Mouse (Mus musculus): ENCODE measurements around the gene Bbs9. TPM values are rescaled to one million over a fixed set of nuclear protein-coding genes. Genes with fewer than 3 reads are reported as not detected.

Gene Bbs9
- total RNA-seq, 1 experiment from 2014 or later, result 27.1 TPM

DNA sequence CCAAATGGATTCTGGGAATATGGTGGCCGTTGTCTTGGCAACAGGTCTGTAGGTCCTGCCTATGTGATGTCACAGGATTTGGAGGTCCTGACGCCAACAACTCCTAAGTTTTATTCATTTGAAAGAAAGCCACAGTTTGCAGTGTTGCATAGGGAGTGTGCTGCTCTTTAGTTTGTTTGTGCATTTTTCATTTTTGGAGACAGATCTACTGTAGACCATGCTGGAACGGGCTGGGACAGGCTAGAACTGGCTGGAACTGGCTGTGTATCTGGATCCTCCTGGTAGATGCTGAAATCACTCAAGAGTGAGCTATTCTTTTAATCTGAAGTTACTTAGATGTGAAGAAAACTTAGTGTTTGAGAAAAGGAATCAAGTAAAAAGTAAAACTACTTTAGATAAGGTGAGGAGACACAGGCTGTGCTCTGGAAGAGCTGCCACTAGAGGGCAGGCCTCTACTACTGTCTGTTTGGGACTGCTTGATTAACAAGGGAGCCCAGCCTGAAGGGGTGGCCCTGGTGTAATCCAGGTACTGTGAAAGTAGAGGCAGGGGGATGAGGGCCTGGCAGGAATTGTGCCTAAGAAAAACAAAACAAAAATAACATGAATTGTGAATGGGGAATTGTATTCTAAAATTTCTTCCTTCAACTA lies 43.0 kb downstream of the Bbs9 start:
- 0 out of 2 replicates have a peak, but pooled peaks have one; percentile 41 for ATAC-seq (ENCODE audit: extremely low read depth, insufficient number of reproducible peaks, low FRiP score, poor library complexity, severe bottlenecking)

DNA sequence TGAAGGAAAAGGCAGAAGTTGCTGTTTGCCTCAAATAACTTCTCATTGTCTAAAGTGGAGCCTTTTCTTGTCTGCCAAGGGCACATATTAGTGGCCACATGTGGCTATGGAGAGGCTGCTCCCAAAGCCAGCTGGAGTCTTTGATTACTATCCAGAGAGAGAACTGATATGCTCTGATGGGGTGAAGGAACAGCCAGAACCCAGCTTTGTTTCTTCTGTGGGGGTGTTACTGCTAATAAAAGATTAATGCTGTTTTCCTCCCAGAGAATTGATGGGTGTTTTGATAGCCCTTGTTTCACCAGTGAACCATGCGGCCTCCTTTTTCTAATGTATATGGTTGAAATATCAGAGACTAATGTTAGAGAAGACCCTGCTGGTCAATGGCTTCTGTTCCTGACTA lies 47.9 kb downstream of the Bbs9 start:
- no peak for ATAC-seq (ENCODE audit: extremely low read depth, insufficient number of reproducible peaks, low FRiP score, poor library complexity, severe bottlenecking)

DNA sequence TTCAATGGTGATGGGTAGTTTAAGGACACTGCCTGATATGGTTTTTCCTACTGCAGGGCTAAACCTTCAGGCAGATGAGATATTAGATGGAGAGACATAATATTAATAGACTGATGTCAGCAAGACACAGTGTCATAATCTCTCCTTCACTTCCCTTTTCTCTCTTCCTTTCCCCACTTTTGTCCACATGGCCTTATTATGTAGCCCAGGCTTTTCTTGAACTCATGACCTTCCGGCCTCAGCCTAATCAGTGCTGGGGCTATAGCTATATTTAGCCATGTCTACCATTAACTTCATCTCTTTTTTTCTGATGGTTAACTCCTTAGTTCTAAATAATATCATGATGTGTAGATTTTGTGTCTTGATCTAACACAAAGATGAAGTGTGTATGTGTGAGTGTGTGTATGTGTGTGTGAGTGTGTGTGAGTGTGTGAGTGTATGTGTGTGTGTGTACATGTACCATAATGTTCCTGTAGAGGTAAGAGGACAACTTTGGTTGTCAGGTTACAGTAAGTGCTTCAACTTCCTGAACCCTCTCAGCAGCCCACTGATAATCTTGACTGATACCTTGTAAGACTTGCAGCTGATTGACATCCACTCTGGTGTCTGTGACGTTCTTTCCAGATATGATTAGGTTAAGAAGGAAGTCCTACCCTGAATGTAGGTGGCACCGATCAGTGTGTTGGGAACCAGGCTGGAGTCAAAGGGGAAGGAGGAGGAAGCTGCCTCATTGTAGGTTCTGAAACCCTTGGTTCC lies 55.4 kb downstream of the Bbs9 start:
- ATAC-seq (ENCODE audit: extremely low read depth, insufficient number of reproducible peaks, low FRiP score, poor library complexity, severe bottlenecking), result no peak

DNA sequence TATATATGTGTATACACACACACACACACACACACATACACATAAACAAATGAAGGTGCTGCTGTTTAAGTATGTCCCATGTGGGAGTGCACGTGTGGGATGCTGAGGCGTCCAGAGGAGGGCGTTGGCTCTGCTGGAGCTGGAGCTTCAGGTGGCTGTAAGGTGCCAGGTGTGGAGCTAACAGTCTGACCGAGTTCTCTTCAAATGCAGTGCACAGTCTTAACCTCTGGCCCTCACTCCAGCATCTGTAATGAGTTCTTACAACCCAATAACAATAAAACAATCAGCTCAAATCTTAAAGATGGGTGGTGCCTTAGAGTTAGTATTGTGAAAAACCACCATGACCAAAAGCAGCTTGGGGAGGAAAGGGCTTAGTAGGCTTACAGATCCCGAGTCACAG lies 56.6 kb downstream of the Bbs9 start:
- no peak for ATAC-seq (ENCODE audit: extremely low read depth, insufficient number of reproducible peaks, low FRiP score, poor library complexity, severe bottlenecking)

DNA sequence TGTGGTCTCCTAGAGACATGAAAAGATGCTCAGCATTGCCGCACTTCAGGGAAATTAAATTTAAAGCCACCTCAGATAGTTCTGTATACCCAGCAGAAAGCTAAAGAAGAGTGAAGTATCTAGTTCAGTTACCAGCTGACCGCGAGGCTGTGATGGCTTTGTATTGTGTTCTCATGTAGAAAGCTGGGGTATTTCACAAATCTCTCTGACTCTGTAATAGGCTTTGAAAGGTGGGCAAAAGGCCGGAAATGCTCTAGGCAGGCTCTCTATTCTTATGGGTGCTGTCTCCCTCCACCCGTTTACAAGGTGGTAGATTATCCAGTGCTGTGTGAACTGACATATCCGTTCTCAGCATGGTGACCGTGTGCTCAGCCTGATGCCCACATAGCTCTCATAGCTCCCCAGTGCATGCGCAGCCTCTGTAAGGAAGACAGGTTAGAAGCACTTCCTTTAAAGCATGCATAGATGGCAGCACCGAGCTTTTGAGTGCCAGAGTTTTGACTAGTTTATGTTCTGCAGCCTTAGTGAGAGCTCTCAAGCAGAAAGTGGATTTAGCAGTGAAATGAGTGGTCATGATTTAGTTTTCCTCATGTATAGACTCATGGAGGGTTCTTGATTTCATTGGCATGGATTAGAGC lies 57.4 kb downstream of the Bbs9 start:
- ATAC-seq (ENCODE audit: extremely low read depth, insufficient number of reproducible peaks, low FRiP score, poor library complexity, severe bottlenecking), result 0 out of 2 replicates have a peak, but pooled peaks have one; percentile 19

DNA sequence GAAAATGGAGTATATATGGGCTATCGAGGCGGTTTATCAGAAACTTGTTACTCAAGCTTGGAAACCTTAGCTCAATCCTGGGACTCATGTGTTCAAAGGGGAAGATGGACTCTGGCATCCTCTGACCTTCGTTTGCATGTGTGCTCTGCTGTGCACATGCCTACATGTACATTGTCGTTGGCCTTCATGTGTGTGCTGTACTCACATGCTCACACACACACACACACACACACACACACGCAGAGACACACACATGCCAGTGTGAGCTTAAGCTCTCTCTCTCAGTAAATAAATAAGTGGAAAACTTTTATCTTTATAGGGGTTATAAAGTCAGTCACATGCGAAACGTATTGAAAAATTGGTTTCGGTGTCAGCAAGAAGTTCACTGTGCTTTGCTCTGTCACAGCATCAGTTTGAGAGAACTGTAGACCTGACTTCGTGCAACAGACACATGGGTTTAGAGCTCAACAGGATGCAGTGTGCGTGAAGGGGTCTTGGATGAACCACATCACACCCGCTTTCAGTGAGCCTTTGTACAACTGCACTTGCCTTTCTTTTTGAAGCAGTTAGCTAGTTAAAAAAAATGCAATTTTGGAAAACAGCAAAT lies 62.4 kb downstream of the Bbs9 start:
- no peak for ATAC-seq (ENCODE audit: extremely low read depth, insufficient number of reproducible peaks, low FRiP score, poor library complexity, severe bottlenecking)

DNA sequence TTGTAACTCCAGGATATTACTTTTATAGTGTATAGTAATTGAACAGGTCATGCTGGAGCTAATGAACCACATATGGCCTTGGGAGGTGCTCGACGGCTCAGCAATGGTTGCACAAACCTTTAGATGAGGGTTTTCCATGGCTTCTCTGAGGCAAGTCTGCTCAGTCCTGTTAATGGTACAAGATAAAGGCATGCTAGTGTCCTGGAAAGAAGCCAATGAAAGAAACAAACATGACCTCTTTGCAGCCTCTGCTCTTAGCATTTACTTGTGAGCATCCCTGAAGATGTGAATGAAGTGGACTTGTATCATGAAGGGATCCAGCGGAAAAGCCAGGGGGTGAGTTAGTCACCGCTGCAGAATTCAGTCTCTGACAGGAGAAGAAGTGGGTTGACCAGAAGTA lies 64.0 kb downstream of the Bbs9 start:
- ATAC-seq (ENCODE audit: extremely low read depth, insufficient number of reproducible peaks, low FRiP score, poor library complexity, severe bottlenecking), result no peak

DNA sequence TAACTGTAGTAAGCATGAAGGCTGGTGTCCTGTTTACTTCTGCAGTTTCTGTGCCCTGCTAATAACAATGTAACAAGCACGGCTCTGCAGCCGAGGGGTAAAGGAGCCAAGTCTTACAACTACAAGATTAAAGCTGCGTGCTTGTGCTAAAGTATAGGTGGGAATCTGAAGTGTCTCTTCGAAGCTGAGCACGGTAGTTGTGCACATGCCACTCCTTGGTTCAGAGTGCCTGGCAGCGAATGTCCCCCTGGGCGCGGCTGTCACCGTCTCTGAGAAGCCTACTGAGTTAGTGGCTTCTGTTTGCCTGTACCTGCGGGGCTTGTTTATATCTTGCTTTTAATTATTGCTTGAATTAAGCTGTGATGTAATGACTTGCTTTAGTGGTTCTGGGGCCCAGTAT lies 65.6 kb downstream of the Bbs9 start:
- ATAC-seq (ENCODE audit: extremely low read depth, insufficient number of reproducible peaks, low FRiP score, poor library complexity, severe bottlenecking), result no peak

DNA sequence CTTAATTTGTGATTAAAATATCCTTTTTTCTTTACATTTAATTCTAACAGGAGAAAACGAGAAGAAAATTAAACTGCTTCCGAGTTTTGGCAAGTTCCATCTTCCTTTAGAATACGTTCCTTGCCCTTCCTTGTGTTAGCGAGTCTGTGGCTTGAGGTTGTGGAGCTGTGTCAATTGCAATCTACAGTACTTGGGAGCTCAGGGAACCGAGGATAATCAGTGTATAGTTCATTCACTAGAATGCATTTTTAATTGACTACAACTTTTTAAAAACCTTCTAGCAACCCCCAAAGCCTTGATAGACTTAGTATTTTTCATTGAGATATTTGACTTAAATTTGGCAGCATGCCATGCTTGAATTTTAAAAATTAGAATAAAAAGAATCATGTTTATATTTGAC lies 68.0 kb downstream of the Bbs9 start:
- no peak for ATAC-seq (ENCODE audit: extremely low read depth, insufficient number of reproducible peaks, low FRiP score, poor library complexity, severe bottlenecking)

DNA sequence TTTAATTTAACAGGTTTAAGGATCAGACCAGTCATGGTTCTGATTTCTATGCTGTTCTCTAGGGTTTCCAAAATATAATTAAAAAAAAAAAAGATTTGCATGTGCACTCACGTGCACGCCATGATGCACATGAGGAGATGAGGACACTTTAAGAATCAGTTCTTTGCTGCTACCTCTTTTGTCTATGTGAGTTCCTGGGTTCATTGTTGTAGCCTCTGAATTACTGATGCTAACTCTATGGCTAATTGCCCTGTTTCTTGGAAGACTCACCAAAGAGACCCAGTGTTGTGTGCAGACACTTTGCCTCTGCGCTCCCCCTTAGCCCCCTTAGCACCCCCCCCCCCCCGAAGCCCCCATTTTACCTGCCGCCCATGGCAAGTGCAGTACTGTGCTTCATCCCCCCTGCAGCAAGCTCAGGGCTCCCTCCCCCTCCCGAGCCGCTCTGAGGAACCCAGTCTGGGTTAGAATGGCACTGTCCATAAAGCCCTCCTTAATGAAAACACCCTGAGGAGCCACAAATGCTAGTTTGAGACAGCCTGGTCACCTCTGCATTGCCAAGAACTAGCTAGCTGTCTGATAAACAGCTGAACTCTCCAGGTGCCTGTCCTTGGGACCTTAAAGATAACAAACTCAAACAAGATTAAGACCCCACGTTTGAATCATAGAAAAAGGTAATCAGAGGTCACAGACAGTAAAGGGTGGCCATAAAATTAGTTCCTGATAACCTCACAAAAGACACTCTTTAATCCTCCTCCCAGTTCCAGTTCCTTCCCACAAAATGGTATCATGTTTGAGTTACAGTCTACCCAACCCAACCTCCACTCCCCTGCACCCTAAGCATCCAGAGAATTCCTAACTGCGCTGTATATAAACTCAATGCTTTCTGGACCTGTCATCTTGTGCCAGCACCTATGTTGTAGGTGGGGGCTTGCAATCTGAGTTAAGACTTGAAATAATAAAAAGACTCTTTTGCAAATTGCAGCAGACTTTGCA lies 69.1 kb downstream of the Bbs9 start:
- no peak for ATAC-seq (ENCODE audit: extremely low read depth, insufficient number of reproducible peaks, low FRiP score, poor library complexity, severe bottlenecking)

DNA sequence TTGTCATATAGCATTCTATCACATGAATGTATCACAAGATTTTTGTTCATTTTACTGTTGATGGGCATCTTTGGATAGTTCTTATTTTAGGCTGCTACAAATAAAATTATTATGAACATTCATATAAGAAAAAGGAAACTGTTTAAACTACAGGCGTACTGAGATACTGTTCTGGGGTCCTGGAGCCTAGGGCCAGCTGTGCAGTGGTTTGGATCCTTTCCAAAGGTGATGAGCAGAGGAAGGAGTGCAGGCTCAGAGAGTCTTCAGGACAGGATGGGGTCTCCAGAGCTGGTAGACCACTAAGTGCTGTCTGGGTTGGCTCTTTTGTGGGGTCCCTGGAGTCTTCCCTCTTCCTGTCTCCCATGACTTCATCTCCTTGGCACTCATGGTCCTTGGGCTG lies 75.8 kb downstream of the Bbs9 start:
- no peak for ATAC-seq (ENCODE audit: extremely low read depth, insufficient number of reproducible peaks, low FRiP score, poor library complexity, severe bottlenecking)

DNA sequence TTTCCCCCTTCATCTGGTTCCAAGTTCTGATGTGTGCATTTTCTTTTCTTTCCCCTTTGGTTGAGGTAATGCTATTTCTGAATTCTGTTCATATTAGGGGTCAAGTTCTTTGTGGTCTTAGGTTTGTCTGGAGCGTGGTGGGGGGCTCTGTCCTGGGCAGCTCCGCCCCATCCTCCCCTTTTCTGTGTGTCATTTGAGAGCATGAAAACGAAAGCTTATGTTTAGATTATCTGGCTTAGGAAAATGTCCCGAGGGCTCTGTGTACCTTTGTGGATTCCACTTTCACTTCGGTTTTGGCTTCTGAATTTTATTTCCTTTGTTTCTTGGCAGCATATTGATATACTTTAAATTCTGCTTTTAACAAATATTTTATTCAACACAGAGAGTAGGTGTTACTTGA lies 80.6 kb downstream of the Bbs9 start:
- no peak for ATAC-seq (ENCODE audit: extremely low read depth, insufficient number of reproducible peaks, low FRiP score, poor library complexity, severe bottlenecking)

DNA sequence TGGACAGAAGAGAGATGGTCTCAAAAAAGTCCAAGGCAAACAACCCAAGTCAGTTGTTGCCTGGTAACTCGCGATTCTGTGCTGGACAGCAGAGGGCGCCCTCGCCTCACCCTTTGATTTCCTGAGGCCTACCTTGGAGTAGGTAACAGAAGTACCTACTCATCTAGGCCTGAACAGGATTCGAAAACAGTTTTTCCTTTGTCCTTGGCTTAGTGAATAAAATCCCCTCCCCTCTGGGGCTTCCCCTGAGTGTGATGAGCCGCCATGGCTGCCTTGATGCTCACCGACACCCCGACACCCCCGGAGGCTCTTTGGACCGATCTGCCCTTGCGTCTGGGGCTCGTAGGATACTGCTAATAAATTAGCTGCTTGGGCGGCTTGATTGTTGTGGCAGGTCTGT lies 82.0 kb downstream of the Bbs9 start:
- ATAC-seq (ENCODE audit: extremely low read depth, insufficient number of reproducible peaks, low FRiP score, poor library complexity, severe bottlenecking), result peak; percentile 51; the same call in 1 of the 2 replicates

DNA sequence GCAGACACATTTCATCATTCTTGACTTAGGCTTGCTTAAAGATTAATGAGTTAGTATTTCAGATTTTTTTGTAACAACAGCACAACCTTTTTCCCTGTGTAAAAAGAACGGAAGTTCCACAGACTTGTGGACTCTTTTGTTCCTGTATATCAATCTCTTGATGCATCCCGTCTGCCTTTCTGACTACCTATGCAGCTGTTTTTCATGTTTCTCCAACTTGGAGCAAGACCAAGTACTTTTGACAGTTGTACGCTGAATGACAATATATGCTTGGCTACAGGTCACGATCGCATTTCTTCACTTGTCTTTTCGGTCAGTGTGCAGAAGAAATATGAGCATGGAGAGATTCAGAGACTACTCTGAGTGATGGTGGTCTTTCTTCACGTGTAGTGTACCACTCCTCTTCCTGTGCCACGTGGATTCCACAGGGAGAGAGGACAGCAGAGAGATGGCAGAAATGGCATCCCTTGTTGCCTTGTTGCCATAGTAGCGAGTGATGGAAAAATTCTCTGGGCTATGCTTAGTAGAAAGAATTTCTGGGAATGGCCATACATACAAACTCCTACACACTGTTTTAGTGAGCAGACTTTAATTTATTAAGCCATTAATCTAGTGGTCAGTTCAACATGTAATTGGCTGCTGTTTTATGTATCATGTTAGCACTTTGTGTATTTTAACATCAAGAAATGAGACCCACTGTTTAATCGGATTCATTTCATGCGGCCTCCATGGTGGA lies 88.3 kb downstream of the Bbs9 start:
- ATAC-seq (ENCODE audit: extremely low read depth, insufficient number of reproducible peaks, low FRiP score, poor library complexity, severe bottlenecking), result no peak

DNA sequence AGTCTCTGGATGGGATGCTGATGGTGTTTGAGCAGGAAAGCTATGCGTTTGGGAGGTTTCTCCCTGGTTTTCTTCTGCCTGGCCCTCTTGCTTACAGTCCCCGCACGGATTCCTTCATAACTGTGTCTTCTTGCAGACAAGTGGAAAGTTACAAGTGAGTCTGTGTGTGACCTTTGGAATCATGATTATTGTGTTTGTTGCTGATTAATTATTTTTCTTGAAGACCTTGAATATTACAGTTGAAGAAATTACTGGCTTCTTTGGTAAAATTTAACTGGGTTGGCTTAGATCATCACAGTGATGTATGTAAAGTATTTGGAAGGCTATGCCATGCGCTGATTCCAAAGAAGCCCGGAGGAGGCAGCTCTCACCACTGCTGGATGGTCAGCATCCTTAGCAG lies 92.2 kb downstream of the Bbs9 start:
- no peak for ATAC-seq (ENCODE audit: extremely low read depth, insufficient number of reproducible peaks, low FRiP score, poor library complexity, severe bottlenecking)

DNA sequence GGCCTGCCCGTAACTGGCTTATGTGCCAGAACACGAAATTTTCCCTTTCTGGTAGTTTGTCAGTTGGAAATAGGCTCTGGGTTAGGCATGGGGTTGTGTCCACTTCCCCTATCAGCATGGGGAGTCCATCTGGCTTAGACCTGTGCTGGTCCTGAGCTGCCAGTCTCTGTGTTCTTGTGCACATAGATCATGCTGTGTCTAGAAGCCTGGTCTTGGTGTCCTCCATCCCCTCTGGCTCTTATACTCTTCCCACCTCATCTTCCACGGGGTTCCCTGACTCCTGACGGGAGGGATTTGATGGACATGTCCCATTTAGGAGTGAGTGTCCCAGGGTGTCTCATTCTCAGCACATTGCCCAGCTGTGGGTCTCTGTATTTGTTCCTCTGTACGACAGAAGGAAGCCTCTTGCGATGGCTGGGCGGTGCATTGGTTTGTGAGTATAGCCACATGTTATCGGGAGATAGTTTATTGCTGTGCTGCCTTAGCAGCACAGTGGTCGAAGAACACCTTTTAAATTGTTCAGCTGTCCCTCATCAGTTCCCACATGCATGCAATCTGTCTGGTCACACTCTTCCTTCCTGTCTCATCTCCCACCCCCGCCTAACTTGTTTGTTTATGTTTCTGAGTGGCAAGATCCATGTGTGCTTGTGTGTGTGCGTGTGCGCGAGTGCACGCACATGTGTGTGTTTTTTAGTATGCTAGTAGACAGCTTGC lies 101.1 kb downstream of the Bbs9 start:
- ATAC-seq (ENCODE audit: extremely low read depth, insufficient number of reproducible peaks, low FRiP score, poor library complexity, severe bottlenecking), result no peak

DNA sequence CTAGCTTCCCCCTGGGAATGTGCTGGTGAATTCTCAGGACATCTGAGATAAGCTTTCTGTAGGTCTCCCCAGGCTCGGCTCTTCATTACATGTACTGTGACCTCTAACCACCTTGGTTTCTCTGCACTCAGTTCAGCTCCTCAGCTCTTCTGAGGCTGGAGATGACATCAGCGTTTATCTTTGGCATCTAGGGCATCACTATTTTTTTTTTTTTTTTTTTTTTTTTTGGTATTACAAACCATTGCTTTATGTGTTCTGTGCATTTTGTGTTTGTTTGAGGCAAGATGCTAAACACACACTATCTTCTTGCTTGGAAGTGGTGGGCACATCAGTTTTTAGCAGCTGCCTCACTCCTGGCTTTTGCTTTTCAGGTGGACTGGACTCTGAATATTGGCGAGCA lies 102.8 kb downstream of the Bbs9 start:
- no peak for ATAC-seq (ENCODE audit: extremely low read depth, insufficient number of reproducible peaks, low FRiP score, poor library complexity, severe bottlenecking)

Data from neutrophil, adult 5-6 weeks (primary cell).